Mouse (Mus musculus) testis, postnatal 14 days (tissue): ENCODE data around the gene Glt1d1.
A peak's percentile ranks its signal among the peaks of the same experiment; 100 is the strongest.
"Not testable (repeated sequence)": the region's sequence is repeated elsewhere in the genome, so short reads cannot be mapped to it uniquely, and the experiment has no call there.

ENCODE experiments used
- DNase-seq: peaks from one replicate; pipeline ENCODE4 v3.0.0; 2021; ENCODE audit warnings: low spot score

The Glt1d1 gene

GRCm38 (mm10) chr5:127698525-127698924 is 66.5 kb downstream of the Glt1d1 start:
- no peak for DNase-seq

DNA sequence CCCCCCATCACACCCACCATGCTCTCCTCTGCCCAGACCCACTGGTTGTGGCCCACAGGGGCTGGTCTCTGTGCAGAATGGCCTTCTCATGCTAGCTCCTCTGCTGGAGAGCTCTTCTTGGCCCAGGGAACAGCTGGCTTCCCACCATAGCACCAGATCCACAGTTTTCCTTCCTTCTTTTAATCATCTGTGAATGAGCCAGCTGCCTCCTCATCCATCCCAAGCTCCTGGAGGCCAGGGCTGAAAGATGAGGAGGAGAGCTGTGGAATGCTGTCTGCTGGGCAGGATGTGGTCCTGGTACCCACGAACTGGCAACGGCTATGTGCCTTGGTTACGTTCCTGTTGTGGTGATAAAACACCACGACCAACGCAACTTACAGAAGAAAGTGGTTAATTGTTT is 67.6 kb downstream of the Glt1d1 start:
- no peak for DNase-seq

DNA sequence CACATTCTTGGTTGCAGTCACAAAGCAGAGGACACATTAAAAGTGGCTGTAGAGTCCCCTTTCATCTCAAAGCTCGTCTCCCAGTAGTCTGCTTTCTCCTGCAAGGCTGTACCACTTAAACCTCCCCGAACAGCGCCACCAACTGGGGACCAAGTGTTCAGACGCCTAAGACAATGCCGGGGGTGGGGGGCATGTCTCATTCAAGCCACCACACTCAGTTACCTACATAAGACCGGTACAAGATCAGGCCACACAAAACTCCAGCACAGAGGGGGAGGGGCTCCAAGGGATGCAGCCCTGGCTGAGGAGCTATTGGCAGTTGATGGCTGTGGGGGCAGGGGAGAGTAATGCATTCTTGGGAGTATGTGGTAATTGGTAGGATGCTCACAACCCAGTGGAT is 68.1 kb downstream of the Glt1d1 start:
- DNase-seq: no peak

GRCm38 (mm10) chr5:127703609-127704180 is 71.6 kb downstream of the Glt1d1 start:
- no peak for DNase-seq

DNA sequence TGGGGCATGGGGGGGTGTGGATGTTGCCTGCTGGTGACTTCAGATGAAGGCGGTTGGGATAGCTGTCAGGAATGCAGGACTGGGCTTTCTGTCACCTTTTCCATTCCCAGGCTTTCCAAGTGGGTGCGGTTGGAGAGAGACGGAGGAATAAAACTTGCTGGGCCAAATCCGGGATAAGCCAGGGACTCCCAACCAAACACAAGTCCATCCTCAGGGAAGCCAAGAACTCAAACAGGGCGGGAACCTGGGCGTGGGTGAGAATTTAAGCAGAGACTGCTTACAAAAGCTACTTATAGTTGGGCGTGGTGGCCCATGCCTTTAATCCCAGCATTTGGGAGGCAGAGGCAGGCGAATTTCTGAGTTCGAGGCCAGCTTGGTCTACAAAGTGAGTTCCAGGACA is 73.2 kb downstream of the Glt1d1 start:
- no peak for DNase-seq

GRCm38 (mm10) chr5:127705976-127706375 is 73.9 kb downstream of the Glt1d1 start:
- no peak for DNase-seq

DNA sequence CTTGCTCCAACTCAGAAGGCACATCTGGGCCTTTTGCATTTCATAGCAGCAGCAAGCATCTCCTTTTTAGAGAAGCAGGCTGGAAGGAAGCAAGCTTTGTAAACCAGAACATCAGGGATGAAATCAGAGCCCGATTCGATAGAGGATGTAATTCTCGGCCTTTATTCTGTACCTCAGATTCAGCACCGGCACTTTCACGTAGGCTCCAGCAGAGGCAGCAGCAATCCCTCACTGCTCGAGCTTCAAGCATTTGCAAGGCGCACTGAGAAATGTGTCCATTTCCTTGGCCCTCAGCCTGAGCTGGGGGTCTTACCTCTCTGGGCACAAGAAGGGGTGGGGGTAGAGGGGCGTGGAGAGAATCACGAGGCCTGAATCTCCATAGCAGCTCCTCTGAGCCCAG is 76.1 kb downstream of the Glt1d1 start:
- DNase-seq: no peak

DNA sequence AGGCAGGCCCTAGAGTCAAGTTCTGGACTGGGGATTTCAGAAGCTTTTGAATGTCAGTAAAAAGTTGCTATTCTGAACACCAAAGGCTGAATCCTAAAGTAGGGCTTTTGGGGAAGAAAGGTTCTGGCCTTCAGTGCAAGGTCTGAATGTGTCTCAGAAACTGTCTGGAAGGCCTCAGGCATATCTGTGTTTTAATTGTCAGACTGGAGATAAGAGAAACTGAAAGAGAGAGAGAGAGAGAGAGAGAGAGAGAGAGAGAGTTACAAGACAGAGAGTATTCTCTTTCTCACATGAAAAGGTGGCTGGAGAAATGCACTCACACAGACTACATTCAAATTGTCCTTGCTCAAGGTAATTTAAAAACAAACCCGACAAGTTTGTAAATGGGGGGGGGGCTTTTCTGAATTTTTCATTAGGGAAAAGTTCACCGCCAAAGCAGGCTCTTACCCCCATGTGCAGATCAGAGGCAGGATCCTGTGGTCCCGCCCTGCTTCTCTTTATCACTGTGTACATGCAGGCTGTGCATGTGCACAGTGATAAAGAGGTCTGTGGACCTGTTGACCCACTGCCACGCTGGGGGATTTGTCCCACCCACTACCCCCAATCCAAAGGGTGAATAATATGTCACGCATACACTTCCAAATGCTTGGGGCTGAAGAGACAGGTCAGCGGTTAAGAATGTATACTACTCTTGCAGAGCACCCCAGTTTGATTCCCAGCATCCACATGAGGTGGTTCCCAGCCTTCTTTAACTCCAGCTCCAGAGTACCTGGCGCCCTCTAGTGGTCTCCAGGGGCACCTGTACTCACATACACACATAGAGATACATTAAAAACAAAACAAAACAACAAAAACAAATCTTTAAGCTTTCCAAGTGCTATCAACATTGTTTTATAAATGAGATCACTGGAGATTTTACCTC is 83.0 kb downstream of the Glt1d1 start:
- DNase-seq: no peak

DNA sequence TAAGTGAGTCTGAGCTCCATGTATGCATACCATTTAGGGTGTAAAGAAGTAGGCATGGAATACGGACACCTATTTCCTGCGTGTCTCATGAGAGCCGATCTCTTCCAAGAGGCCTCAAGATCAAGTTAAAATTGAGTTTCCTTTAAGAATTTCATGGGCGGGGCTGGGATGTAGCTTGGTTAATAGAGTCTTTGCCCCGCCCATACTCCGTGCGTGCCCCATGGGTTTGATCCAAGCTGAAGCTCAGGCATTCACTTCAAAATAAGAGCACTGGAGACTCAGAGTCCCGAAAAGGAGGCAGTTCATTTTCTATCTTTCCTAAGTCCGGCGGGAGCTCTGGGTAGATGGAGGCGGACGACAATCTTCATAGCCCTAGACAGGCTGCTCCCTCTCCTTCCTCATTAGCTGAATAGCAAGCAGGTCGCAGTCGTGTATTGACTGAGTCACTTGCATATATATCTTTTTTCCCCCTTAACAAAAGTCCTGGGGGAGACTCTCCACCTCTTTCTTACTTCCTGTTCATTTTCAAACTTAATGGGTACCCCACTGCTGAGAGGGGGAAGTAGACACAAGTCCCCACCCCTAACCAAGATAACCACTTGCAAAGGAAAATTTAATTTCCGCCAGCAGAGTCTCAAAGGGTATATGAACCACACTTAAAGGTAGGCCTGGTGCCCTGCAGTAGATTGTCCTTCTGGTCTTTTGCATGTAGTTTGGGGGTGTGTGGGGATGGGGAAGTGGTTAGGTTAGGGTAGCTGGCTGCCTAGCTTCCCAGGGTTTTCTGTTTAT is 88.7 kb downstream of the Glt1d1 start:
- peak; percentile 26 for DNase-seq

DNA sequence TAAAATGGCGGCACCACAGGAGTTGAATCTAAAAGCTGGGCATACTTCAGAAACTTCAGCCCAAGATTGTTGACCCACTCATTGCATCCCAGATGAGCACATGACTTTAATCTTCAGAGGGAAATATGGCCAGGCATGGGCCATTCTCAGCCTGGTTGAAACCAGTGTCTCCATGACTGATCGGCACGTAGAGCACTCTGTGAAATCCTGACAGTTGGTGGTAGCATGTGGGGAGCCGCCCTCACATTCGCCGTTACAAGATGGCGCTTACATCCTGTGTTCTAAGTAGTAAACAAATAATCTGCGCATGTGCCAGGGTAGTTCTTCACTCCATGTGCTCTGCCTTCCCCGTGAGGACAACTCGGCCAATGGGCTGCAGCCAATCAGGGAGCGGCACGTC is 90.1 kb downstream of the Glt1d1 start:
- DNase-seq: not testable (repeated sequence)

DNA sequence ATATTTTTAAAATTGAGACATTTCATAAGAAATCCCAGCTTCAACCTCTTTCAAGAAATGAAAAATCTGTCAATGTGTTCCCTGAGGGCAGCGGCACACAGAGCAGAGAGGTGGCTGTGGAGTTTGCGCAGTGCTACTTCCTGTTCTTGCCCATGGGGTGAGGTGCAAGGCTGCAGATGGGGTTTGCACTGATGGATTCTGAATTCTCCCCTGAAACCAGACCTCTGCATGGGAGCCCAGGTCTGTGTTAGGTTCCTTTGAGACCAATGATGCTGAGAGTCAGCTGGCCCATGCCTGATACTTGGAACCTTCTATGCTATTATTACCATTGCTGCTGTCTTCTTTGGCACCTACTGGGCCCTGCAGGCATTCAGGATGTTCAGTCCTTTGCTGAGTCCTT is 98.3 kb downstream of the Glt1d1 start:
- DNase-seq: no peak

- peak; percentile 9 for DNase-seq
Observed at GRCm38 (mm10) chr5:127741331-127741730, 109.3 kb downstream of the Glt1d1 start.

GRCm38 (mm10) chr5:127749540-127749939 is 117.5 kb downstream of the Glt1d1 start:
- not testable (repeated sequence) for DNase-seq

GRCm38 (mm10) chr5:127751262-127751975 is 119.4 kb downstream of the Glt1d1 start:
- DNase-seq: no peak

GRCm38 (mm10) chr5:127755594-127755993 is 123.5 kb downstream of the Glt1d1 start:
- no peak for DNase-seq

DNA sequence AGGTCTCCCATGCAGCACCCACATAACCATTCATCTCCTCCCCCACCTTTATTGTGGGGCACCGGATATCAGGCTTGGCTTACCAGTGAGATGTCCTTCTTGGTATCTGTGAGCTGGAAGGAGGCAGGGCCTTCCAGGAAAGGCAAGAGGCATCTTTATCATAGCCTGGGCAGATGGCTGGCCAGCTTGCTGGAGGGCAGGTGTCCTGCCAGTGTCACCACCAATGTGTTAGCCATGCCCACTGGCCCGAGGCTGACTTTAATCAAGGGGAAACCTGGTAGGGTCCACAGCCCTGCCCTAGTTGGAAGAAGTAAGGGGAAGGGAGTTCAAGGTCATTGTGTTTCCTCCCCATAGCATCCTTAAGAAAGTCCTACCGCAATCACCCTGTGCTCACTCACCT is 123.9 kb downstream of the Glt1d1 start:
- DNase-seq: no peak

DNA sequence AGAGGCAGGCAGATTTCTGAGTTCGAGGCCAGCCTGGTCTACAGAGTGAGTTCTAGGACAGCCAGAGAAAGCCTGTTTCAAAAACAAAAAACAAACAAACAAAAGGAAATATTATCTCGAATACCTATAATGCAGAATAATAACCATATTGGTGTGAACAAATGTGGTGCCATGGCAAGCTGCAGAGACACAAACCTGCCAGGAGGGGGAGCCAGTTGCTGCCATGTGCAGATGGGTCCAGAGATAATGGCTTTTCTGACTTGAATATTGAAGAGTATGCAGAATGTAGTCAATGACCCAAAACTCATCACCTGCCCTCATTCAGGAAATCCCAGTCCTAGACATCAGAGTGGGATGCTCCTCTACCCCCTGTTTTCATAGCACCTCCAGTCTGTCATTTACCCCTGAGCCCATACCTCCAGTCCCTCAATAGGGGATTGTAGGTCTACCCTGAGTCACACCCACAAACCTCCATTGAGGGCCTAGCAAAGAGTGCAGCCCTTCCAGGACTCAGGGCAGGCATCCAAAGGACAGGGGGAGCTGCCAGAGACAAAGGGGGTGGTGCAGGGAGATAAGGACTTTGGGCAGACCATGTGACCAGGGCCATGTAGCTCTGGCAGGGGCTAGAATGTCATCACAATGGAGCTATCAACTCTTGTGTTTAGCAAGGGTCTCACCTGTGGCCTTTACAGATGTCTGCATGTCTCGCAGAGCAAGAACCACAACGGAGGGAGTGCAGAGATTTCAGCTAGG is 124.8 kb downstream of the Glt1d1 start:
- DNase-seq: no peak

DNA sequence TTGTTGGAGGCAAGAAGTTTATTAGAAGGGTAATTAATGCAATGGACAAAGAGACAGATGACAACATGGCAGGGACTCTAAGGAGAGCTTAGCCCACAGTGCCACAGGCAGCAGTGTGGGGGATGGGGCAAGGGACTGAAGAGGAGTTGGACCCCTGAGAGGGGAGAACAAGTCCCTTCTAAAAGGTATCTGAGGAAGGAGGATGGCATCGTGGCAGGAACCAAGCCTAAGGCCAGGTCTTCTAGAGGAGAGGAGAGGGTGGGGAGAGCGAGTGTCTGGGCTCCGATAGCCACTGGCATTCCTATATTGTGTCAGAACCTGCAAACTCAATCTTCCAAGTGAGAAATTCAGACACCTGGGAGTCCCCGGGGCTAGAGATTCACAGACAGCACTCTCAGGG is 126.5 kb downstream of the Glt1d1 start:
- DNase-seq: no peak
